Mouse (Mus musculus) activated CD4-positive, CD25-positive, alpha-beta regulatory T cell, adult 4 months (primary cell): ENCODE data around the gene Alpk1. TPM values are rescaled to one million over a fixed set of nuclear protein-coding genes. Genes with fewer than 3 reads are reported as not detected.

ENCODE experiments used
- ATAC-seq: one replicate; pipeline ENCODE4 v1.8.0; 2017
- polyA plus RNA-seq, 2 experiments: library from polyadenylated mRNA; unstranded; fragments of 100-300 nt; shearing (Covaris generic); gene quantifications; one replicate each; pipeline ENCODE4 v1.2.1; 2017

The Alpk1 gene
- polyA plus RNA-seq, 2 experiments from 2014 or later = 0.19 to 0.51 TPM

GRCm38 (mm10) chr3:127743614-127744365 lies 36.5 kb downstream of the Alpk1 start:
- ATAC-seq = no peak

GRCm38 (mm10) chr3:127741473-127741872 lies 38.9 kb downstream of the Alpk1 start:
- ATAC-seq = no peak

- ATAC-seq = no peak
Measured at GRCm38 (mm10) chr3:127737876-127738275, 42.5 kb downstream of the Alpk1 start.

- no peak for ATAC-seq
Measured at GRCm38 (mm10) chr3:127735395-127735794, 44.9 kb downstream of the Alpk1 start.

GRCm38 (mm10) chr3:127729513-127730137 lies 50.7 kb downstream of the Alpk1 start:
- no peak for ATAC-seq

GRCm38 (mm10) chr3:127728851-127729512 lies 51.3 kb downstream of the Alpk1 start:
- ATAC-seq = no peak

GRCm38 (mm10) chr3:127728046-127728445 lies 52.3 kb downstream of the Alpk1 start:
- no peak for ATAC-seq

- ATAC-seq = no peak
Measured at GRCm38 (mm10) chr3:127720948-127721347, 59.4 kb downstream of the Alpk1 start.

GRCm38 (mm10) chr3:127720050-127720449 lies 60.3 kb downstream of the Alpk1 start:
- ATAC-seq = no peak

GRCm38 (mm10) chr3:127719601-127720000 lies 60.7 kb downstream of the Alpk1 start:
- no peak for ATAC-seq

- no peak for ATAC-seq
Measured at GRCm38 (mm10) chr3:127716759-127717158, 63.6 kb downstream of the Alpk1 start.

- ATAC-seq = no peak
Measured at GRCm38 (mm10) chr3:127713112-127713511, 67.2 kb downstream of the Alpk1 start.

GRCm38 (mm10) chr3:127711536-127711935 lies 68.8 kb downstream of the Alpk1 start:
- ATAC-seq = no peak

GRCm38 (mm10) chr3:127707089-127707485 lies 73.2 kb downstream of the Alpk1 start:
- ATAC-seq = no peak

GRCm38 (mm10) chr3:127706445-127707088 lies 73.8 kb downstream of the Alpk1 start:
- ATAC-seq = no peak

- ATAC-seq = peak; percentile 89
Measured at GRCm38 (mm10) chr3:127705515-127706444, 74.5 kb downstream of the Alpk1 start.

- ATAC-seq = peak; percentile 54
Measured at GRCm38 (mm10) chr3:127705139-127705514, 75.2 kb downstream of the Alpk1 start.

- ATAC-seq = no peak
Measured at GRCm38 (mm10) chr3:127701196-127701825, 79.0 kb downstream of the Alpk1 start.

- peak; percentile 6 for ATAC-seq
Measured at GRCm38 (mm10) chr3:127698636-127699035, 81.7 kb downstream of the Alpk1 start.

- ATAC-seq = no peak
Measured at GRCm38 (mm10) chr3:127696541-127696940, 83.8 kb downstream of the Alpk1 start.
